Mouse (Mus musculus) cerebellum, postnatal 25 days (tissue): Measurements from ENCODE around the gene Gm5565.
"Not testable (repeated sequence)": the region's sequence is repeated elsewhere in the genome, so short reads cannot be mapped to it uniquely, and the experiment has no call there.

Experiments
- DNase-seq, 2 experiments: peaks; one replicate each; pipeline ENCODE4 v3.0.0; 2021; ENCODE audit warnings: mixed read lengths in 2 of 2

Gm5565 gene

DNA sequence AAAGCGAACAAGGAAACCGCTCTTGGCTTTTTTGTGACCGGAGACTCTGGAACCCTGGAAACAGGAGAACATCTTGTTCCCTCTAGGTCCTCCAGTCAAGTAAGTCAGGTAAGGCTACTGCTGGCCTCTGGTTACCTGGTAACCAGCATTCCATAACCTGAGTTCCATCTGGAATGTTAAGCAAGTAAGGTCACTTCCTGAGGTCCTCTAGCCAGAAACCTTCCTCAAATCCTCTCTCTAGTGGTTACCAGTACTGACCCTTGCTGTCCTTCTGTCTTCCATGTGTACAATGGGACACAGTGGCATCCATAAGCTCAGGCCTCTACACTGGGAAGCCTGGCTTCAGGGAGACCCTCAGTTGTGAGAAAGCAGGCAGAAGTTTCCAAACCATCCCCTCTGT lies at the start of gene Gm5565:
Gene Gm5565, minus strand, starts transcription at position 101 of the 400 bp plus-strand sequence.
- DNase-seq: not testable (repeated sequence)

DNA sequence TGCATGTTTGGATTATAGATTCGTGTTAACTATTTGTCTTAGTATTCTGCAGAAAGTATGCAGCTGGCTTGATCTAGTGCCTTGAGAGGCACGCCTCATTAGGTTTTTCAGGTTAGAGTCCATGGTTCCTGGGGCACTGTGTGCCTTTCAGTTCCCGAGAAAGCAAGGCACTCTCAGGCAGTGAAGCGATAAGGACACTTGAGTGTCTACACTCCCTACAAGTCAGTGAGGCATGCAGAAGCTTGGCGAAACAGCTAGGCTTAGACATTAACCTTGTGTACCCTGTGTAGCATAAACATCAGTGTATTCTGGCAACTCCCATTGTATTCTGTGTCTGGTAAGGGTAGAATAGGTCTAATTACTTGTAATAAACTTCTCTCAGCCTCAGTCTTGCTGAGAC lies 45.2 kb upstream of the Gm5565 start:
- no peak for DNase-seq

DNA sequence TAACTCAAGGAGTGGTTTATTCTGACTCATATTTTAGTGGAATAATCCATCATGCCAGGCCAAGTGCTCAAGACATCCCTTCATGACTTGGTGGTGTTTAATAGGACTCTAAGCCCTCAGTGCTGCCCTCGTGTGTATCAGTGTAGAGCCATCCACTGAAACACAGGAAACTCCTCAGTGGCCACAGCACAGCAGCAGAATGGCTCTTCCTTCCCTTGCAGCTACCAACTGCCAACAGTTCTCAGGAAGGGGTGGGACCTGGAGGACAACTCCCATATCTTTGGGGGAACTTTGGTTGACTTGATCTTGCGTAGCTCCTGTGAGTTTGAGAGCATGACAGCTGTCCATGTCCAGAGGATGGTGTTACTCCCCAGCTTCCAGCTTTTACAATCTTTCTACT lies 43.6 kb upstream of the Gm5565 start:
- no peak for DNase-seq

DNA sequence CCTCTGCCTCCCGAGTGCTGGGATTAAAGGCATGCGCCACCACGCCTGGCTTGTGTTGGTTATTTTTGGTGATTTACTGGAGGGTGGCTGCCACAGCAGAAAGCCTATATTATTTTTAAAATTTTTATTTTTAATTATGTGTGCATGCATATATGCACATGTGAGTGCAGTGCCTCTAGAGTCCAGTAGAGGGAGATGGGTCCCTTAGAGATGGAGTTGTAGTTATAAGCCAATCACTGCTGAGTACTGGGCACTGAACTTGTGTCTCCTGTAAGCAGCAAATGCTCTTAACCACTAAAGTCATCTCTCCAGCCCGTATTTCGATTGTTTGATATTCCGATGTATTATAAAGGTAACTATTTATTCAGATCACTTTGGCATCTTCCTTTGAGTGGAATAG lies 40.2 kb upstream of the Gm5565 start:
- DNase-seq: no peak

DNA sequence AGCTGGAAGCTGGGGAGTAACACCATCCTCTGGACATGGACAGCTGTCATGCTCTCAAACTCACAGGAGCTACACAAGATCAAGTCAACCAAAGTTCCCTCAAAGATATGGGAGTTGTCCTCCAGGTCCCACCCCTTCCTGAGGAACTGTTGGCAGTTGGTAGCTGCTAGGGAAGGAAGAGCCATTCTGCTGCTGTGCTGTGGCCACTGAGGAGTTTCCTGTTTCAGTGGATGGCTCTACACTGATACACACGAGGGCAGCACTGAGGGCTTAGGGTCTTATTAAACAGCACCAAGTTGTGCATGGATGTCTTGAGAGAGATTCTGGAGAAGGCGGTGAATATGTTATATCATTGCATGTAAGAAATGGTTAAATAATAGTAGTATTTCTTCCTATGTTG lies 39.2 kb upstream of the Gm5565 start:
- DNase-seq: no peak

DNA sequence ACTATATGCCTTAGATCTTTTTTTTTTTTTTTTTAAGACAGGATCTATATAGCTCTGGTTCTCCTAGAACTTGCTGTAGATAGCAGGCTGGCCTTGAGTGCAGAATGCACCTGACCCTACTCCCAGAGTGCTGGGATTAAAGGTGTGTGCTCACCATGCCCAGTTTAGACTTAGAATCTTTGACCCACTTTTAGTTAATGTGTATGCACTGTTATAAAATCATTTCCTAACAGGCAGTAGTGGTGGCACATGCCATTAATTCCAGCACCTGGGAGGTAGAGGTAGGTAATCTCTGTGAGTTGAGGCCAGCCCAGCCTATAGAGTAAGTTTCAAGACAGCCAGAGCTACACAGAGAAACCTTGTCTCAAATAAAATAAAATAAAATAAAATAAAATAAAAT lies 38.7 kb upstream of the Gm5565 start:
- no peak for DNase-seq

DNA sequence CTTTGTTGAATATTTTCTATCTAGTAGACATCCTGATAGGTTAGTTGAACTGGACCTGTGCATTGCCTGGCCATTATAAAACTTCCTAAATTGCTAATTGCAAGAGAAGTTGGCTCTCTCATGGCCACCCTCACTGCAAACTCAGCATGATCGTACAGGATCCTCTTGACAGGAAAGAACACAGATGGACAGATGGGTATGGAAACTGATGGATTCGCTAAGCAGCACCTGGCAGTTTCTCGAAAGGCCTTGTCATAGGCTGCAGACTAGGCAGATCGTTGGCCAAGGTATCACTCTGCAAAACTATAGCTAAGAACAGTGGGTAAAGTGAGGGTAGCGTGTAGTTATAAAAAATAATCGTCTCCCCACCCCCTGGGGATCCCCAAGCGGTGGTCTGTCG lies 33.0 kb upstream of the Gm5565 start:
- DNase-seq: peak; percentile 33 to 55

DNA sequence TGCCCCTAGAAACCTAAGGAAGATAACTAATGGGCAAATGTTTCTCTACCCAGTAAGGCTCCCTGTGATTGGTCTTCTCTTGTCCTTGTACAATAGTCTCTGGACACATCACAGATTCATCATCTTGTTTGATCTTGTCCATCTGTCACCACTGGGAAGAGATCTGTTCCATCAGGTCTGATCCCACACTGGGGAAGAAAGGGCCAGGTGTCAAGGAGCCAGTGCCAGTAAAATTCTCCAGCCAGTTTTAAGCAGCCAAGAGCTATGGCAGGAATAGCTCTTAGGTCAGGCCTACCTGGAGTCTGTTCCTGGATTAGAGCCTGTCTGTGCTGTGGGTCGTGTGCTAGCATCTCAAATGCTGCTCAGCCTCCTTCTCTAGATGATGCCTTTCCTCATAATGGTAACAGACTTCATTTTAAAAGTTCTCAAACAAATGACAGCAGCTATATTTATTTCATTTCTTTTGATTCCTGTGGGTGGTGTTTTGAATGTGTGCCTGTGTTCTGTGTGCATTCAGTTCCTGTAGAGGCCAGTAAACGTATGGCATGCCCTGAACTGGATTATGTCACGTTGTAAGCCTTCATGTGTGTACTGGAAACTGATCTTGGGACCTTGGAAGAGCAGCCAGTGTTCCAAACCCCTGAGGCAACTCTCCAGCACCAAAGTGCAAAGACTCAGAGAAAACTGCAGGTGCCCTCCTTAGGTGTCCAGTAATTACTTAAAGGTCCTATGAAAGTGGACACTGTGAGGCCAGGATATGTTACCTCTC lies 30.3 kb upstream of the Gm5565 start:
- DNase-seq: peak; percentile 80 to 84

DNA sequence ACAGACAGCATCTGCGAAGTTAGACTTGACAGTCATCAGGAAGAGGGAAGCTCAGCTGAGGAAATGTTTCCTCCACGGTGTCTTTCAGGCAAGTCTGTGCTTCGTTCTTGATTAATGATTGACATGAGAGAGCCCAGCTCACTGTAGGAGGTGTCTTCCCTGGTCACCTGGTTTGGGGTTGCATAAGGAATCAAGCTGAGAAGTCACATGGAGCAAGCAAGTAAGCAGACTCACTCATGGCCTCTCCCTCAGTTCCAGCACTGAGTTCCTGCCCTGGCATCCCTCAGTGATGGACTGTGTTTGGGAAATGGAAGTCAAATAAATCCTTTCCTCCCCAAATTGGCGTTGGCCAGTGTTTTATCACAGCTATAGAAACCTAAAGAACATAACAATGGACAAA lies 29.8 kb upstream of the Gm5565 start:
- DNase-seq: peak; percentile 25 to 37

DNA sequence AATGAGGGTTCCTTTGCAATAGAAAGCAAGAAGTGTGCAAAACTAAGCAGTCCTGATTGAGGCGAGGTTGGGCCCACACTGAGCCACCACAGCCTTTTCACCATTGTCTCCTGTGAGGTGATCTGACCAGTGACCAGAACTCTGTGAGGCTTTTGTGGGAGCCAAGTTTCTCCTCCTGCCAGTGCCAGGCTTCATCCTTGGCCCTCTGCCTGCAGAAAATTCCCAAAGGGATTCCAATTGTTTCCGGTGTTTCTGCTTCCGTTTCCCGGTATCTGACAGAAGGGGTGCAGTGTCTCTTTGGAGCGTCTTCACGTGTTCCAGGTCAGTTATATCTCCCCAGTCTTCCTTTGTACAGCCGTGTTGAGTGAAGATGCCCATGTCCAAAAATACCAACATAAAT lies 28.4 kb upstream of the Gm5565 start:
- peak; percentile 55 to 64 for DNase-seq

DNA sequence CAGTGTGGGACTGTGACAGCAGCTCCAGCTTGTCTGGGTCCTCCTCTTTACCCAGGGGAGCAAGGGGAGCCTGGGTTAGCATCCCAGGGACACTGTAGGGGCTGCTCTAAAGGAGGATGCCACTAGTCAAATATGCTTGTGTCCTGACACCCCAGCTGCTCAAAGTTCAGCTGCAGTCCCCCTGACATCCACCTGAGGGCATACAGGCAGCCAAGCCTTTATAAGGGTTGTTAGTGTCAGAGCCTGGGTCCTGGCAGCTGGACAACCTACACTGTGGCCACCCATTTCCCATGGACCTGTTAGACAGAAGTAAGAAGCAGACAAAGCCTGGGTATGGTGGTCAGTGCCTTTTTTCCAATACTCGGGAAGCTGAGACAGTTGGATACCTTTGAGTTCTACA lies 27.8 kb upstream of the Gm5565 start:
- DNase-seq: peak in 1 of 2 experiments; percentile 25

DNA sequence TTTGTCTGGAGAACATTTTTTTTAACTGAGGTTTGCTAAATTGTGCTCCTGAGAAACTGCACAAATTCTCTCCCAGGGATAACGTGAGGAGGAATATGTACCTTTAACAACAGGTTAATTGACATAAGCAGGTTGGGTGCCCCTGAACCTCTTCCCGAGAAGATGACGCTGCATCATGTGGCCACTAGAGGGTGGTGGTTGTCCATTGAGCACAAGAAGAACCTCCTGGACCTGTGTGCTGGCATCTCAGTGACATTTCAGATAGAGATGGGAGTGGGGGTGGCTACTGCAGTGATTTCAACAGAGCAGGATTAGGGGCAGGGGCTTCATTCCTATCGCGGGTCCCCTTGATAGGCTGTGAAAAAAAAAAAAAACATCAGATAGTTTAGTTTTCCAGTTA lies 27.1 kb upstream of the Gm5565 start:
- DNase-seq: peak; percentile 80 to 88

DNA sequence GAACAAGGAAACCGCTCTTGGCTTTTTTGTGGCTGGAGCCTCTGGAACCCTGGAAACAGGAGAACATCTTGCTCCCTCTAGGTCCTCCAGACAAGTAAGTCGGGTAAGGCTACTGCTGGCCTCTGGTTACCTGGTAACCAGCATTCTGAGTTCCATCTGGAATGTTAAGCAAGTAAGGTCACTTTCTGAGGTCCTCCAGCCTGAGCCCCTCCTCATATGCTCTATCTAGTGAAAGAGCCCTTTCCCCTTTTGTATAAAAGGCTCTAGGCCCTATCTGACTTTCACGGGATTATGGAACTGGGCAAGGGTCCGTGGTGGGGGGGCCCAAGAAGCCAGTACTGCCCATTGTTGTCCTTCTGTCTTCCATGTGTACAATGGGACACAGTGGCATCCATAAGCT lies 24.9 kb upstream of the Gm5565 start, which contains the start of gene 1700001J03Rik:
Gene 1700001J03Rik, minus strand, starts transcription at position 101 of the 400 bp plus-strand sequence.
- DNase-seq: not testable (repeated sequence)

DNA sequence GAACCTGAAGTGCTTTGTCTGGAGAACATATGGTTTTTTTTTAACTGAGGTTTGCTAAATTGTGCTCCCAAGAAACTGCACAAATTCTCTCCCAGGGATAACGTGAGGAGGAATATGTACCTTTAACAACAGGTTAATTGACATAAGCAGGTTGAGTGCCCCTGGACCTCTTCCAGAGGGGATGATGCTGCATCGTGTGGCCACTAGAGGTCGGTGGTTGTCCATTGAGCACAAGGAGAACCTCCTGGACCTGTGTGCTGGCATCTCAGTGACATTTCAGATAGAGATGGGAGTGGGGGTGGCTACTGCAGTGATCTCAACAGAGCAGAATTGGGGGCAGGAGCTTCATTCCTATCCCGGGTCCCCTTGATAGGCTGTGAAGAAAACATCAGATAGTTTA lies 12.4 kb upstream of the Gm5565 start:
- DNase-seq: peak; percentile 50 to 74

DNA sequence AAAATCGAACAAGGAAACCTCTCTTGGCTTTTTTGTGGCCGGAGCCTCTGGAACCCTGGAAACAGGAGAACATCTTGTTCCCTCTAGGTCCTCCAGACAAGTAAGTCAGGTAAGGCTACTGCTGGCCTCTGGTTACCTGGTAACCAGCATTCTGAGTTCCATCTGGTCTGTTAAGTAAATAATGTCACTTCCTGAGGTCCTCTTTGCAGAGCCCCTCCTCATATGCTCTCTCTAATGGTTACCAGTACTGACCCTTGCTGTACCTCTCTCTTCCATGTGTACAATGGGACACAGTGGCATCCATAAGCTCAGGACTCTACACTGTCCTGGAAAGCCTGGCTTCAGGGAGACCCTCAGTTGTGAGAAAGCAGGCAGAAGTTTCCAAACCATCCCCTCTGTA lies 10.3 kb upstream of the Gm5565 start, which contains the start of gene Gm6309:
Gene Gm6309, minus strand, starts transcription at position 101 of the 400 bp plus-strand sequence.
- not testable (repeated sequence) for DNase-seq

DNA sequence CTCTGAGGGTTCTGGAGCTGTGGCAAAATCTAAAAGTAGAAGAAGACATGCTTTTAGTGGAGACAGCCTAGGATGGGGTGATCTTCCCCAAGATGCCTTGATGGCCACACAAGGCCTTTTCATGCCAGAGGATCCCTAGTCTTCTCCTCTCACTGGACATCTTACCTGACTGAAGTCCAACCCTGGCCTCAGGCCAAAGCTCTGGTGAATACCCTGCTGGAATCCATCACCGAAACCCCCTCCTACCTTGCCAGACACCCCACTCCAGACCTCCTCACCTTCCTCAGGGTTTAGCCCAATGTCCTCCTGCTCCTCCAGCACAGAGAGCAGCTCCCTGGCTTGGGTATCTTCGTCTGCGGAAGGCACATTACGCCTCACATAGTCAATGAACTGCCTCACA lies 2.0 kb downstream of the Gm5565 start:
- not testable (repeated sequence) for DNase-seq

DNA sequence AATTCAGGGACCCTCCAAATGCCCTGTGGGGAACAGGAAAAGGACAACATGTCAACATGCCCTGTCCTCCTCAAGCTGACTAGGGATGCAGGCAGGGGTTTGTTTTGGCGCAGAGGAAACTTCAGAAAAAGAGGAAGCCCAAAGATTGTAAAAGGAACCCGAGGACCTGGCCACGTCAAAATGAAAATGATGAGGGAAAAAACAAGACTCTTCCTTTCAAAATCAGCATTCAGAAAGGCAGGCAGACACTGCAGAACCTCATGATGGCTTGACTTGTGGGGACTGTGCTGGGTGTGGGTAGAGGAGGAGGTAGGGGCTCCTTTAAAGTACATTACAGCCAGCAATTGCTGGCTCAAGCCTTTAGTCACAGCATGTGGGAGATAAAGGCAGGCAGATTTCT lies 9.9 kb downstream of the Gm5565 start:
- no peak for DNase-seq

DNA sequence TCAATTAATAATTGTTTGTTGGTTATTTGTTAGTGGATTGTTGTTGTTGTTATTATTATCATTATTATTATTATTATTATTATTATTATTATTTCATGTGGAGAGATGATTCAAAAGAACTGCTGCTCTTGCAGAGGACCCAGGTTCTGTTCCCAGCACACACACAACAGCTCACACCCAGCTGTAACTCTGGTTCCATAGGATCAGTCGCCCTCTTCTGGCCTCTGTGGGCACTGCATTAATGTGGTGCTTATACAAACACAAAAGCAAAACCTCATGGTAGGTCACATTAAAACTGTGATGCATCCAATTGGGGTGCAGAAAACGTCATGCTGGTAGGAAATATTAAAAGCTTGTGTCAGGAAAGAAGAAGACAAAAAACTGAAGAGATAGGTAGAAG lies 12.4 kb downstream of the Gm5565 start:
- DNase-seq: no peak
